Comparison of ENCODE assay signal across 8 mouse cellular contexts in the genomic region with DNA sequence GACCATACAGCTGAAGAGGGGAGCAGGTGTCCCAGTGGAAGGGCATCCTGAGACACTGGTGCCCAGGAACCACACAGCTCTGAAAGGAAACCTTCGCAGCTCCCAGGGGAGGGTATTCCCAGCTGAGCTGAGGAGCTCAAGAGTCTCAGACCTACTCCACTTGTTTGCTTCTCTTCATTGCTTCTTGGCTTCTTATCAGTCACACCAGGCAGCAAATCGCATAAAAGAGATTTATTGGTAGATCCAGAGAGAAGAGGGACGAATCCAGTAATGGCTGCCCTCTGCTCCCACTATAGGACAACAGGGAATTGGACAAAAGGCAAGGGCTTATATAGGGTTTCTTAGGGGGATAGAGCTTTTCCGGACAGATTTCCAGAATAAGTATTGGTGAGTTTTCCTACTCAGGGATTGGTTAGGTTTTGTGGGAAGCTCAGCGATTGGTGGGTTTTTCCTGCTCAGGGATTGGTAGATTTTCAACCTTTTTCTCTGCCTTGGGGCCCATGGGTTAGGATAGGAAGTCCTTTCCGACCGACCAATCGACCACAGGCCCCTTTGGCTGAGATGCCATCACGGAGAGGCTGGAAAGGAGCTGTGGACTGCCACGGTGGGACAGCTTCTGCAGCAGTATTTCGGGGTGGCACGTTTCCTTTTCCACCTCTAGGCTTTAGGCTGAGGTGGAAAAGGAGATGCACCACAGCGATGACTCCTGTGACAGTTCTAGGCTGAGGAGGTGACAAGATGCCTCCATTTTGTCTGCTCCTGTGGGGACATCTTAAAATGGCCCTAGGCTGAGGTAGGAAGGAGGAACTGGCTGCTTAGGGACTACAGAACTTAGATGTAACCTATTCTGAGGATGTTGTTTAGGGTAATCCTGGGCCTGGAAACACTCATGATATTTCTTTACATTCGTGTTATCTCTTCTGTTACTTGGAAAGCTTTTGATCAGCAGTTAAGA. TPM values are rescaled to one million over a fixed set of nuclear protein-coding genes. Genes with fewer than 3 reads are reported as not detected.
DNase-seq lines count a peak whose midpoint lies in the region; ATAC-seq and TF ChIP-seq lines count a peak whose summit lies in the region.

No protein-coding gene starts in this region.

- H3K36me3 ChIP-seq in forebrain, embryonic 12.5 days (replicated peaks): no peaks in the 10 kb centered on the region; the same call in 1 of the 2 replicates
- H3K36me3 ChIP-seq in liver, embryonic 14.5 days (replicated peaks; ENCODE audit: control insufficient read depth, insufficient read depth, low read depth): no peaks in the 10 kb centered on the region

- H3K27ac ChIP-seq in forebrain, embryonic 12.5 days: no peak overlapping the region
- no peak overlapping the region for H3K27ac ChIP-seq in liver, embryonic 14.5 days

- peak overlapping the region; percentile 94 for H3K4me3 ChIP-seq in forebrain, embryonic 12.5 days (replicated peaks)
- peak overlapping the region in 1 of 2 experiments; percentile 78; a peak in 2 of 4 replicates for H3K4me3 ChIP-seq in liver, embryonic 14.5 days (ENCODE audit: insufficient read depth in 1 of 2, low read depth in 2 of 2, low read length in 2 of 2)

- no peaks in the 10 kb centered on the region for H3K9me3 ChIP-seq in forebrain, embryonic 12.5 days
- H3K9me3 ChIP-seq in liver, embryonic 14.5 days (ENCODE audit: control insufficient read depth, low read length): no peaks in the 10 kb centered on the region

- ATAC-seq in CD4-positive, CD25-positive, alpha-beta regulatory T cell, adult 4 months: no peak
- ATAC-seq in forebrain, embryonic 12.5 days (ENCODE audit: low FRiP score): no peak
- no peak for ATAC-seq in liver, embryonic 14.5 days (ENCODE audit: insufficient read depth)

- TF ChIP-seq CTCF in liver, embryonic 14.5 days (IDR thresholded peaks at IDR 0.05; ENCODE audit: low read depth): no peak

- 86% methylated on average over 14 of the region's 14 CpGs for WGBS in forebrain, embryonic 12.5 days
- 67% methylated on average over 14 of the region's 14 CpGs for WGBS in liver, embryonic 14.5 days (ENCODE audit: insufficient replicate concordance)

- DNase-seq in CD4-positive, CD25-positive, alpha-beta regulatory T cell, adult 2 months (ENCODE audit: low read depth, low spot score): peak; percentile 7
- peak; percentile 33 for DNase-seq in 3T3-L1 (ENCODE audit: low read depth, low spot score)
- DNase-seq in liver, embryonic 14.5 days (ENCODE audit: low read depth in 3 of 3, low spot score in 3 of 3): no peak
- DNase-seq in urinary bladder, postnatal 25 days (ENCODE audit: low spot score): no peak
- DNase-seq in cerebellum, adult 9-10 months: no peak
- DNase-seq in thymus, postnatal 25 days: no peak

- no peak for TF ChIP-seq EP300 in liver, embryonic 14.5 days (IDR thresholded peaks at IDR 0.05; ENCODE audit: low read depth)

- H3K9ac ChIP-seq in forebrain, embryonic 12.5 days: 0 out of 2 replicates have a peak overlapping the region, but pooled peaks have one; percentile 17
- no peak overlapping the region for H3K9ac ChIP-seq in liver, embryonic 14.5 days (replicated peaks)

- peak overlapping the region; percentile 90 for H3K4me2 ChIP-seq in forebrain, embryonic 12.5 days
- H3K4me2 ChIP-seq in liver, embryonic 14.5 days (ENCODE audit: low read depth): peak overlapping the region; percentile 89

- no peaks in the 10 kb centered on the region for H3K27me3 ChIP-seq in forebrain, embryonic 12.5 days
- no peaks in the 10 kb centered on the region for H3K27me3 ChIP-seq in liver, embryonic 14.5 days (ENCODE audit: control insufficient read depth, insufficient read depth, low read length)

- peaks cover 13% of the 10 kb centered on the region for H3K4me1 ChIP-seq in forebrain, embryonic 12.5 days
- H3K4me1 ChIP-seq in liver, embryonic 14.5 days (replicated peaks; ENCODE audit: control insufficient read depth in 2 of 2, insufficient read depth in 2 of 2, low read length in 1 of 2): peaks cover 8 to 12% of the 10 kb centered on the region in 2 experiments

RNA-seq across cellular contexts. Expression of gene Rubcn, which starts 1.7 kb away (rescaled TPM):
- 10 to 100 TPM; 13.3 to 19.6 TPM for polyA plus RNA-seq in CD4-positive, CD25-positive, alpha-beta regulatory T cell, adult 4 months (2017; shearing (Covaris generic))
- polyA plus RNA-seq in forebrain, embryonic 12.5 days (2016; fragmentation: Nextera tagmentation; extraction: Ambion mirVana): 26.5 and 27.4 TPM in 2 replicates
- 3.9 and 4.2 TPM in 2 replicates for polyA plus RNA-seq in liver, embryonic 14.5 days (2012; rRNA removed)
- polyA plus RNA-seq in liver, embryonic 14.5 days (2014; fragmentation: Nextera tagmentation; extraction: Ambion mirVana): 3.1 and 4.3 TPM in 2 replicates

RNA-seq across cellular contexts. Expression of gene Fyttd1, which starts 1.9 kb away (rescaled TPM):
- 10 to 100 TPM; 64.8 to 65.3 TPM for polyA plus RNA-seq in CD4-positive, CD25-positive, alpha-beta regulatory T cell, adult 4 months (2017; shearing (Covaris generic))
- 122 and 125 TPM in 2 replicates for polyA plus RNA-seq in forebrain, embryonic 12.5 days (2016; fragmentation: Nextera tagmentation; extraction: Ambion mirVana)
- polyA plus RNA-seq in liver, embryonic 14.5 days (2012; rRNA removed): 5.7 and 9.8 TPM in 2 replicates
- 33.3 and 33.9 TPM in 2 replicates for polyA plus RNA-seq in liver, embryonic 14.5 days (2014; fragmentation: Nextera tagmentation; extraction: Ambion mirVana)

RNA-seq across cellular contexts. Expression of gene Lrch3, which starts 34.7 kb away (rescaled TPM):
- 10 to 100 TPM; 19.4 to 23.0 TPM for polyA plus RNA-seq in CD4-positive, CD25-positive, alpha-beta regulatory T cell, adult 4 months (2017; shearing (Covaris generic))
- polyA plus RNA-seq in forebrain, embryonic 12.5 days (2016; fragmentation: Nextera tagmentation; extraction: Ambion mirVana): 46.5 and 49.4 TPM in 2 replicates
- polyA plus RNA-seq in liver, embryonic 14.5 days (2012; rRNA removed): 5.0 and 6.3 TPM in 2 replicates
- 3.9 and 4.9 TPM in 2 replicates for polyA plus RNA-seq in liver, embryonic 14.5 days (2014; fragmentation: Nextera tagmentation; extraction: Ambion mirVana)

Comparison
In these comparisons a context has a peak if more than half of its experiments do, and no peak if none do; other contexts are left out.
1. DNase-seq: peak in CD4-positive, CD25-positive, alpha-beta regulatory T cell, adult 2 months (single experiment) and 3T3-L1 (single experiment); none in liver, embryonic 14.5 days (0 of 3), urinary bladder, postnatal 25 days (single experiment), cerebellum, adult 9-10 months (single experiment) and thymus, postnatal 25 days (single experiment).